ENCODE assay signal across 12 mouse cellular contexts in genomic region chr10:83724351-83725059, GRCm38 (mm10). TPM values are rescaled to one million over a fixed set of nuclear protein-coding genes. Genes with fewer than 3 reads are reported as not detected.
DNase-seq lines count a peak whose midpoint lies in the region; ATAC-seq and TF ChIP-seq lines count a peak whose summit lies in the region.
"Had no signal": no experiment of that assay in that cellular context is flagged by ENCODE, and none has a peak within 500 bp of the region (broad histone marks: within the 10 kb centered on the region; RNA-seq: fewer than 3 reads in every experiment).

No protein-coding gene starts in this region.

- TF ChIP-seq POLR2A in heart, adult 2 months (IDR thresholded peaks at IDR 0.05; ENCODE audit: insufficient read depth, low read depth, low read length), result no peak

- intact Hi-C loops in heart, adult 2 months (cut with DNase I), result loop anchor here (5.0 to 10.0 kb wide), 2 partner anchors 50 to 77 kb away; partner anchors contain the start of gene Appl2

- 89% methylated on average over 15 of the region's 15 CpGs for WGBS in heart, adult 2 months
- WGBS in lung, postnatal 0 days, result 89% methylated on average over 15 of the region's 15 CpGs

- no peak for DNase-seq in heart, adult 2 months
- DNase-seq in heart, adult 8-10 months (ENCODE audit: low spot score), result no peak
- peak; percentile 16 for DNase-seq in lung, postnatal 0 days (ENCODE audit: low spot score)
- DNase-seq in lung, adult 18-20 months, result no peak
- DNase-seq in ZHBTc4 (ENCODE audit: low read depth, low spot score), result peak; percentile 81
- peak; percentile 39 for DNase-seq in retina, embryonic 14.5 days (ENCODE audit: low spot score)
- DNase-seq in spleen, adult 18-20 months, result no peak
- no peak for DNase-seq in urinary bladder, adult 2 months (ENCODE audit: low spot score)
- DNase-seq: gastrocnemius, postnatal 25 days had no signal

- TF ChIP-seq CTCF in heart, adult 2 months (IDR thresholded peaks at IDR 0.05), result peak; percentile 60
- TF ChIP-seq CTCF in lung, postnatal 0 days (IDR thresholded peaks at IDR 0.05), result peak; percentile 52

- TF ChIP-seq EP300 in heart, adult 2 months (IDR thresholded peaks at IDR 0.05; ENCODE audit: insufficient read depth, low read depth, low read length), result no peak
- no peak for TF ChIP-seq EP300 in lung, postnatal 0 days (IDR thresholded peaks at IDR 0.05)

- no peaks in the 10 kb centered on the region for H3K36me3 ChIP-seq in heart, adult 2 months (ENCODE audit: control insufficient read depth, insufficient read depth, low read length)
- no peaks in the 10 kb centered on the region for H3K36me3 ChIP-seq in lung, postnatal 0 days (ENCODE audit: insufficient read depth, low read length)
- H3K36me3 ChIP-seq: hindbrain, embryonic 15.5 days; stomach, embryonic 15.5 days had no signal

- H3K4me1 ChIP-seq in heart, adult 2 months (ENCODE audit: control insufficient read depth, insufficient read depth, low read length), result peaks cover 7% of the 10 kb centered on the region
- 0 out of 2 replicates have a peak, but pooled peaks cover 4% of the 10 kb centered on the region for H3K4me1 ChIP-seq in lung, postnatal 0 days (ENCODE audit: insufficient read depth, low read depth, low read length)

- H3K4me3 ChIP-seq in heart, adult 2 months, result no peak overlapping the region
- H3K4me3 ChIP-seq in lung, postnatal 0 days (ENCODE audit: low read depth, low read length), result no peak overlapping the region

- ATAC-seq in lung, postnatal 0 days, result no peak

- H3K27me3 ChIP-seq in heart, adult 2 months (ENCODE audit: control insufficient read depth, insufficient read depth, low read length), result no peaks in the 10 kb centered on the region
- no peaks in the 10 kb centered on the region for H3K27me3 ChIP-seq in lung, postnatal 0 days (replicated peaks; ENCODE audit: insufficient read depth, low read length)
- H3K27me3 ChIP-seq: hindbrain, embryonic 15.5 days; stomach, embryonic 15.5 days had no signal

- H3K9me3 ChIP-seq in lung, postnatal 0 days (ENCODE audit: low read length), result no peaks in the 10 kb centered on the region
- H3K9me3 ChIP-seq: hindbrain, embryonic 15.5 days; stomach, embryonic 15.5 days had no signal

- H3K4me2 ChIP-seq in lung, postnatal 0 days (replicated peaks; ENCODE audit: low read depth, low read length), result no peak overlapping the region

- no peaks in the 10 kb centered on the region for H3K79me2 ChIP-seq in heart, adult 2 months (replicated peaks; ENCODE audit: control insufficient read depth, insufficient read depth, low read length)

- H3K27ac ChIP-seq in heart, adult 2 months, result no peak overlapping the region
- H3K27ac ChIP-seq in lung, postnatal 0 days (ENCODE audit: low read length), result no peak overlapping the region
- H3K27ac ChIP-seq: hindbrain, embryonic 15.5 days; stomach, embryonic 15.5 days had no signal

- H3K9ac ChIP-seq in heart, adult 2 months (ENCODE audit: low read depth, low read length), result no peak overlapping the region
- H3K9ac ChIP-seq in lung, postnatal 0 days (replicated peaks; ENCODE audit: low read depth), result no peak overlapping the region
- H3K9ac ChIP-seq: hindbrain, embryonic 15.5 days; stomach, embryonic 15.5 days had no signal

RNA-seq across cellular contexts. Expression of gene 1500009L16Rik, which starts 1.8 kb away (rescaled TPM):
- 1 to 10 TPM; 3.9 to 5.9 TPM for total RNA-seq in heart, adult 2 months (2021)
- polyA plus RNA-seq in heart, adult 2 months (2012; rRNA removed), result 3.2 and 3.3 TPM in 2 replicates
- total RNA-seq in heart, adult 8-10 months (2022), result 1 to 10 TPM; 3.2 to 9.0 (median 5.4) TPM
- polyA plus RNA-seq in lung, postnatal 0 days (2015; fragmentation: Nextera tagmentation; extraction: Ambion mirVana), result 19.6 and 21.5 TPM in 2 replicates
- 7.1 and 7.2 TPM in 2 replicates for polyA plus RNA-seq in urinary bladder, adult 2 months (2012; rRNA removed)
- total RNA-seq: neutrophil, adult 5-6 weeks had no signal

Comparison
In these comparisons a context has a peak if more than half of its experiments do, and no peak if none do; other contexts are left out.
1. DNase-seq: peak in lung, postnatal 0 days (single experiment), ZHBTc4 (single experiment) and retina, embryonic 14.5 days (single experiment); none in heart, adult 2 months (0 of 2), heart, adult 8-10 months (single experiment), lung, adult 18-20 months (0 of 2), spleen, adult 18-20 months (0 of 2) and urinary bladder, adult 2 months (single experiment).